Mouse (Mus musculus) erythroblast, embryonic 14.5 days (primary cell): ENCODE measurements at regions not wholly inside any gene's neighbourhood (a gene's known extent, or its start where the extent isn't known, plus 50 kb on each side); places are given as distances from the start of the nearest gene placed in this dataset.

Source experiments
- GATA1 ChIP-seq: IDR thresholded peaks from 2 replicates; pipeline ENCODE4 v1.6.1; 2012; ENCODE audit warnings: low read length, inconsistent platforms, mixed read lengths
- TAL1 ChIP-seq: IDR thresholded peaks from 3 replicates; pipeline ENCODE4 v1.6.1; 2012; ENCODE audit warnings: low read length, inconsistent platforms, mixed read lengths

- TF ChIP-seq TAL1 (no peak), GATA1 (no peak)
Observed at GRCm38 (mm10) chr10:119031282-119032275, 161.6 kb upstream of the Dyrk2 start.
